In genomic region chr17:49250726-49251537, GRCm38 (mm10) we compare ENCODE assay signal across 13 mouse cellular contexts.
DNase-seq lines count a peak whose midpoint lies in the region; ATAC-seq and TF ChIP-seq lines count a peak whose summit lies in the region.
"Had no signal": no experiment of that assay in that cellular context is flagged by ENCODE, and none has a peak within 500 bp of the region (broad histone marks: within the 10 kb centered on the region; RNA-seq: fewer than 3 reads in every experiment).

No protein-coding gene starts in this region.

- H3K4me2 ChIP-seq in kidney, postnatal 0 days (ENCODE audit: low read length), result no peak overlapping the region
- no peak overlapping the region for H3K4me2 ChIP-seq in kidney, embryonic 15.5 days
- H3K4me2 ChIP-seq in forebrain, embryonic 11.5 days (ENCODE audit: low read depth, low read length, severe bottlenecking), result no peak overlapping the region
- no peak overlapping the region for H3K4me2 ChIP-seq in hindbrain, embryonic 13.5 days
- no peak overlapping the region for H3K4me2 ChIP-seq in midbrain, postnatal 0 days (ENCODE audit: low read depth, low read length, poor library complexity, severe bottlenecking)
- H3K4me2 ChIP-seq: liver, embryonic 13.5 days had no signal

- ATAC-seq in kidney, postnatal 0 days (replicated peaks; ENCODE audit: low FRiP score, low read depth), result no peak
- no peak for ATAC-seq in kidney, embryonic 15.5 days (replicated peaks; ENCODE audit: low FRiP score)
- ATAC-seq in forebrain, embryonic 11.5 days (replicated peaks; ENCODE audit: low FRiP score), result peak; percentile 58; the same call in 1 of the 2 replicates
- ATAC-seq in hindbrain, embryonic 13.5 days (ENCODE audit: low FRiP score), result peak; percentile 58
- ATAC-seq in midbrain, postnatal 0 days (ENCODE audit: low FRiP score), result 0 out of 2 replicates have a peak, but pooled peaks have one; percentile 17

- peak; percentile 22 for DNase-seq in kidney, postnatal 0 days (ENCODE audit: low spot score)
- DNase-seq in forebrain, embryonic 11.5 days (ENCODE audit: low spot score), result no peak
- peak; percentile 47 for DNase-seq in midbrain, postnatal 0 days (ENCODE audit: low spot score)
- no peak for DNase-seq in ovary, postnatal 14 days (ENCODE audit: low spot score)
- DNase-seq in lung, postnatal 4 days, result no peak
- DNase-seq in spleen, adult 18-20 months, result no peak
- DNase-seq: cerebellum, adult 11-12 months; kidney, adult 2 months; liver, embryonic 13.5 days had no signal

- no peak overlapping the region for H3K4me3 ChIP-seq in kidney, postnatal 0 days (replicated peaks; ENCODE audit: low read depth, low read length)
- H3K4me3 ChIP-seq in kidney, embryonic 15.5 days (replicated peaks), result no peak overlapping the region
- H3K4me3 ChIP-seq in forebrain, embryonic 11.5 days (ENCODE audit: low read depth, low read length), result no peak overlapping the region
- H3K4me3 ChIP-seq in hindbrain, embryonic 13.5 days, result no peak overlapping the region
- H3K4me3 ChIP-seq in midbrain, postnatal 0 days (ENCODE audit: low read depth, low read length), result no peak overlapping the region
- H3K4me3 ChIP-seq: liver, embryonic 13.5 days; myocyte had no signal

- no peak overlapping the region for H3K9ac ChIP-seq in kidney, postnatal 0 days (ENCODE audit: low read depth, low read length)
- no peak overlapping the region for H3K9ac ChIP-seq in kidney, embryonic 15.5 days
- no peak overlapping the region for H3K9ac ChIP-seq in forebrain, embryonic 11.5 days (ENCODE audit: low read length)
- H3K9ac ChIP-seq in hindbrain, embryonic 13.5 days, result no peak overlapping the region
- H3K9ac ChIP-seq in midbrain, postnatal 0 days (replicated peaks; ENCODE audit: low read length, poor library complexity, severe bottlenecking), result no peak overlapping the region
- H3K9ac ChIP-seq: liver, embryonic 13.5 days had no signal

- no peaks in the 10 kb centered on the region for H3K4me1 ChIP-seq in kidney, postnatal 0 days (replicated peaks; ENCODE audit: insufficient read depth, low read length)
- peaks cover 12% of the 10 kb centered on the region; the same call in 1 of the 2 replicates for H3K4me1 ChIP-seq in kidney, embryonic 15.5 days
- 0 out of 2 replicates have a peak, but pooled peaks cover 2% of the 10 kb centered on the region for H3K4me1 ChIP-seq in forebrain, embryonic 11.5 days (replicated peaks; ENCODE audit: control insufficient read depth, insufficient read depth, low read length)
- peaks cover 52% of the 10 kb centered on the region for H3K4me1 ChIP-seq in hindbrain, embryonic 13.5 days (replicated peaks)
- H3K4me1 ChIP-seq in midbrain, postnatal 0 days (ENCODE audit: insufficient read depth, low read length), result peaks cover 6% of the 10 kb centered on the region; the same call in 1 of the 2 replicates
- H3K4me1 ChIP-seq: liver, embryonic 13.5 days had no signal

- no peak overlapping the region for H3K27ac ChIP-seq in kidney, postnatal 0 days
- H3K27ac ChIP-seq in kidney, embryonic 15.5 days, result no peak overlapping the region
- H3K27ac ChIP-seq in forebrain, embryonic 11.5 days (ENCODE audit: low read depth, low read length), result no peak overlapping the region
- H3K27ac ChIP-seq in hindbrain, embryonic 13.5 days, result peak overlapping the region; percentile 76
- no peak overlapping the region for H3K27ac ChIP-seq in midbrain, postnatal 0 days (ENCODE audit: low read depth, low read length)
- H3K27ac ChIP-seq: liver, embryonic 13.5 days; macrophage had no signal

- H3K36me3 ChIP-seq in kidney, postnatal 0 days (ENCODE audit: insufficient read depth, low read length), result no peaks in the 10 kb centered on the region
- H3K36me3 ChIP-seq in kidney, embryonic 15.5 days, result no peaks in the 10 kb centered on the region
- no peaks in the 10 kb centered on the region for H3K36me3 ChIP-seq in forebrain, embryonic 11.5 days (ENCODE audit: control insufficient read depth, insufficient read depth, low read length)
- H3K36me3 ChIP-seq in hindbrain, embryonic 13.5 days, result no peaks in the 10 kb centered on the region
- no peaks in the 10 kb centered on the region for H3K36me3 ChIP-seq in midbrain, postnatal 0 days (ENCODE audit: insufficient read depth, low read length)
- H3K36me3 ChIP-seq: liver, embryonic 13.5 days had no signal

- no peaks in the 10 kb centered on the region for H3K9me3 ChIP-seq in kidney, postnatal 0 days (replicated peaks; ENCODE audit: low read length)
- H3K9me3 ChIP-seq in kidney, embryonic 15.5 days (replicated peaks), result no peaks in the 10 kb centered on the region
- H3K9me3 ChIP-seq in forebrain, embryonic 11.5 days (ENCODE audit: control insufficient read depth, low read length), result no peaks in the 10 kb centered on the region
- H3K9me3 ChIP-seq in hindbrain, embryonic 13.5 days, result no peaks in the 10 kb centered on the region
- no peaks in the 10 kb centered on the region for H3K9me3 ChIP-seq in midbrain, postnatal 0 days (ENCODE audit: low read length)
- H3K9me3 ChIP-seq: liver, embryonic 13.5 days had no signal

- TF ChIP-seq CTCF in kidney, postnatal 0 days (IDR thresholded peaks at IDR 0.05; ENCODE audit: low read depth), result peak; percentile 52; the same call in 1 of the 2 replicates
- peak; percentile 67 for TF ChIP-seq CTCF in midbrain, postnatal 0 days (IDR thresholded peaks at IDR 0.05)

- WGBS in kidney, postnatal 0 days, result 57% methylated on average over 8 of the region's 8 CpGs
- WGBS in kidney, embryonic 15.5 days, result 62% methylated on average over 8 of the region's 8 CpGs
- 27% methylated on average over 8 of the region's 8 CpGs for WGBS in forebrain, embryonic 11.5 days
- 34% methylated on average over 8 of the region's 8 CpGs for whole genome bisulfite sequencing in hindbrain, embryonic 13.5 days
- whole genome bisulfite sequencing in midbrain, postnatal 0 days, result 27% methylated on average over 8 of the region's 8 CpGs

- no peaks in the 10 kb centered on the region for H3K27me3 ChIP-seq in kidney, postnatal 0 days (ENCODE audit: insufficient read depth, low read length)
- 0 out of 2 replicates have a peak, but pooled peaks cover 5% of the 10 kb centered on the region for H3K27me3 ChIP-seq in kidney, embryonic 15.5 days
- no peaks in the 10 kb centered on the region for H3K27me3 ChIP-seq in forebrain, embryonic 11.5 days (ENCODE audit: control insufficient read depth, insufficient read depth, low read length)
- H3K27me3 ChIP-seq in hindbrain, embryonic 13.5 days, result 0 out of 2 replicates have a peak, but pooled peaks cover 9% of the 10 kb centered on the region
- H3K27me3 ChIP-seq in midbrain, postnatal 0 days (ENCODE audit: insufficient read depth, low read length), result no peaks in the 10 kb centered on the region
- H3K27me3 ChIP-seq: liver, embryonic 13.5 days had no signal

Comparison
In these comparisons a context has a peak if more than half of its experiments do, and no peak if none do; other contexts are left out.
1. ATAC-seq: peak in forebrain, embryonic 11.5 days (single experiment), hindbrain, embryonic 13.5 days (single experiment) and midbrain, postnatal 0 days (single experiment); none in kidney, postnatal 0 days (single experiment) and kidney, embryonic 15.5 days (single experiment).
2. DNase-seq: peak in kidney, postnatal 0 days (single experiment) and midbrain, postnatal 0 days (single experiment); none in forebrain, embryonic 11.5 days (single experiment), ovary, postnatal 14 days (single experiment), lung, postnatal 4 days (0 of 2) and spleen, adult 18-20 months (0 of 2).